In genomic region chr1:77964656-77965335, GRCm38 (mm10) we compare ENCODE assay signal across 18 mouse cellular contexts.
DNase-seq lines count a peak whose midpoint lies in the region; ATAC-seq and TF ChIP-seq lines count a peak whose summit lies in the region.
"Had no signal": no experiment of that assay in that cellular context is flagged by ENCODE, and none has a peak within 500 bp of the region (broad histone marks: within the 10 kb centered on the region; RNA-seq: fewer than 3 reads in every experiment).

No protein-coding gene starts in this region.

- peak; percentile 57 to 69 for DNase-seq in adrenal gland, adult (ENCODE audit: inconsistent age in 2 of 2, low spot score in 1 of 2)
- no peak for DNase-seq in adrenal gland, adult 18-20 months (ENCODE audit: low spot score in 2 of 2)
- DNase-seq in kidney, adult 18-20 months, result peak; percentile 65
- DNase-seq in brain, embryonic 14.5 days (ENCODE audit: low read depth), result peak; percentile 37
- peak; percentile 7 for DNase-seq in kidney, postnatal 0 days (ENCODE audit: low spot score)
- DNase-seq in gastrocnemius, postnatal 36 days, result no peak
- DNase-seq in gastrocnemius, postnatal 10 days, result no peak
- DNase-seq: cerebellum, adult 11-12 months; thymus, adult 18-20 months had no signal

- no peaks in the 10 kb centered on the region for H3K36me3 ChIP-seq in kidney, embryonic 16.5 days (ENCODE audit: insufficient read depth, low read length)
- no peaks in the 10 kb centered on the region for H3K36me3 ChIP-seq in kidney, postnatal 0 days (ENCODE audit: insufficient read depth, low read length)
- H3K36me3 ChIP-seq: embryonic facial prominence, embryonic 13.5 days; G1E; liver, embryonic 12.5 days had no signal

- TF ChIP-seq CTCF in brain, embryonic 14.5 days (IDR thresholded peaks at IDR 0.05; ENCODE audit: borderline replicate concordance, extremely low read depth, insufficient read depth, insufficient read length), result no peak
- no peak for TF ChIP-seq CTCF in kidney, postnatal 0 days (IDR thresholded peaks at IDR 0.05; ENCODE audit: low read depth)

- no peak overlapping the region for H3K9ac ChIP-seq in kidney, embryonic 16.5 days (replicated peaks; ENCODE audit: low read length)
- H3K9ac ChIP-seq in kidney, postnatal 0 days (ENCODE audit: low read depth, low read length), result no peak overlapping the region
- H3K9ac ChIP-seq: embryonic facial prominence, embryonic 13.5 days; liver, embryonic 12.5 days had no signal

- no peak for ATAC-seq in kidney, embryonic 16.5 days (ENCODE audit: low FRiP score, low TSS enrichment)
- ATAC-seq in kidney, postnatal 0 days (replicated peaks; ENCODE audit: low FRiP score, low read depth), result no peak
- ATAC-seq: activated CD4-positive, CD25-positive, alpha-beta regulatory T cell, adult 4 months; forebrain, embryonic 16.5 days; intestine, embryonic 16.5 days; liver, embryonic 12.5 days had no signal

- TF ChIP-seq POLR2A in brain, embryonic 14.5 days (IDR thresholded peaks at IDR 0.05; ENCODE audit: borderline replicate concordance, extremely low read depth, insufficient read depth, insufficient read length, poor library complexity, severe bottlenecking), result no peak

- H3K27me3 ChIP-seq in kidney, embryonic 16.5 days (ENCODE audit: insufficient read depth, low read length), result no peaks in the 10 kb centered on the region
- H3K27me3 ChIP-seq in kidney, postnatal 0 days (ENCODE audit: insufficient read depth, low read length), result no peaks in the 10 kb centered on the region
- H3K27me3 ChIP-seq: embryonic facial prominence, embryonic 13.5 days; liver, embryonic 12.5 days had no signal

- H3K4me2 ChIP-seq in kidney, embryonic 16.5 days (replicated peaks; ENCODE audit: low read depth, low read length), result no peak overlapping the region
- no peak overlapping the region for H3K4me2 ChIP-seq in kidney, postnatal 0 days (ENCODE audit: low read length)
- H3K4me2 ChIP-seq: embryonic facial prominence, embryonic 13.5 days; liver, embryonic 12.5 days had no signal

- H3K9me3 ChIP-seq in kidney, embryonic 16.5 days (ENCODE audit: low read length), result no peaks in the 10 kb centered on the region
- H3K9me3 ChIP-seq in kidney, postnatal 0 days (replicated peaks; ENCODE audit: low read length), result no peaks in the 10 kb centered on the region
- H3K9me3 ChIP-seq: embryonic facial prominence, embryonic 13.5 days; G1E; liver, embryonic 12.5 days had no signal

- intact Hi-C loops in gastrocnemius, postnatal 36 days (cut with DNase I), result no loop called here

- no peak overlapping the region for H3K4me3 ChIP-seq in kidney, embryonic 16.5 days (ENCODE audit: low read length)
- H3K4me3 ChIP-seq in kidney, postnatal 0 days (replicated peaks; ENCODE audit: low read depth, low read length), result no peak overlapping the region
- H3K4me3 ChIP-seq: embryonic facial prominence, embryonic 13.5 days; liver, embryonic 12.5 days; myocyte had no signal

- no peak overlapping the region for H3K27ac ChIP-seq in kidney, embryonic 16.5 days (ENCODE audit: low read length)
- no peak overlapping the region for H3K27ac ChIP-seq in kidney, postnatal 0 days
- H3K27ac ChIP-seq: embryonic facial prominence, embryonic 13.5 days; liver, embryonic 12.5 days; macrophage had no signal

- 32% methylated on average over 3 of the region's 3 CpGs for whole genome bisulfite sequencing in kidney, embryonic 16.5 days
- 31% methylated on average over 3 of the region's 3 CpGs for WGBS in kidney, postnatal 0 days

- H3K4me1 ChIP-seq in kidney, embryonic 16.5 days (ENCODE audit: insufficient read depth, low read length), result no peaks in the 10 kb centered on the region
- H3K4me1 ChIP-seq in kidney, postnatal 0 days (replicated peaks; ENCODE audit: insufficient read depth, low read length), result no peaks in the 10 kb centered on the region
- H3K4me1 ChIP-seq: liver, embryonic 12.5 days had no signal

Comparison
In these comparisons a context has a peak if more than half of its experiments do, and no peak if none do; other contexts are left out.
1. DNase-seq: peak in adrenal gland, adult (2 of 2), kidney, adult 18-20 months (single experiment), brain, embryonic 14.5 days (single experiment) and kidney, postnatal 0 days (single experiment); none in adrenal gland, adult 18-20 months (0 of 2), gastrocnemius, postnatal 36 days (0 of 2) and gastrocnemius, postnatal 10 days (single experiment).